Mouse (Mus musculus) kidney, postnatal 25 days (tissue): ENCODE measurements at regions not wholly inside any gene's neighbourhood (a gene's known extent, or its start where the extent isn't known, plus 50 kb on each side); places are given as distances from the start of the nearest gene placed in this dataset.

ENCODE experiments used
- DNase-seq, 2 experiments: peaks; one replicate each; pipeline ENCODE4 v3.0.0; 2021; ENCODE audit warnings: mixed read lengths in 2 of 2

- no peak for DNase-seq
Observed at GRCm38 (mm10) chr16:76441803-76442448, 68.3 kb upstream of the Nrip1 start.

DNA sequence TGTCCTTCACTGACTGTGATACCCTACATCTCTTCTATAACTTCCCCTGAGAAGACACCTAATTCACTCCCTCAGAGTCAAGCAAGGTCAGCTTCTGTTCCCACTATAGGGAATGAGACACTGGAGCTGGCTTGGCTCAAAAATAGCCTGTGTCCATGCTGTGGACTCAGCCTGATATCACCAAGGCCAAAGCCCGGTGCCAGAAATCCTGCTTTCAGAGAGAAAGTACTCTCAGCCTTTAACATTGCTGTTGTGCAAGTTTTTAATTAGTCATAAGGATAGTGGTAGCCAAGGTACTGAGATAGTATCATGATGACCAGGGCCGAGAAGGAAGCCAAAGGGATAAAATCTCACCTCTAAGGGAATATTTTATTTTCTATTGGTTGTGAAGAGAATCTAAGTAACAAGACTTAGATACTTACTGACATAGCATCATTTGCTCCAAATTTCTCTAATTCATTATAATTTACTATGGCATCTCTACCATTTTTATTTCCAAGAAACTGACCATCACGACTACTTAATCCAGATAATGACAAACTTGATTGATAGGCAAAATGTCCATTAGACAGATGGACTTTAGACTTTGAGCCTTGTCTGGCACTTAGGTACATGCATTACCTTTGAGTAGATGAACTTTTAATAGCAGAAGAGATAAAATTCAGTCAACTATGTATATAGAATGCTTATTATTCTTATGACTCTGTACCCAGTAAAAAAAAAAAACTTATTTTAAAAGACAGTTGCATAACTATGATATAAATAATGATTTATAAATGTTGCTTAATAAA, 64.7 kb upstream of the Nrip1 start:
- DNase-seq, result no peak

DNA sequence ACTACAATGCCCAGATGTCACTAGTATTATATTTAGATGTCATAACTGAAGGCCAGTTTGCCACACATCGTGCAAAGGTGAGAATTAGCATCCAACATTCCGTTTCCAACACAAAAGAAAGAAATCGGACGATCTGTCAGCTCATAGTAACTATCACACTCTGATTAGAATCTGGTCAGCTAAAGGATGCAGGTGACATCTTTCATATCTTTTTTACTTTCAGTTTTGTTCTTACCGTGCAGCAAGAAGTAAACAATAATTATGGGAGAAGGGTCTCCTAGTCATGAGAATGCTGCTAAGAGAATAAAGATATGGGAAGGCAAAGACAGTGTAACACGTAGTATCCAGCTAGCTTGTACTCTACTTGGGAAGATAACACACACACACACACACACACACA, 62.7 kb upstream of the Nrip1 start:
- no peak for DNase-seq

DNA sequence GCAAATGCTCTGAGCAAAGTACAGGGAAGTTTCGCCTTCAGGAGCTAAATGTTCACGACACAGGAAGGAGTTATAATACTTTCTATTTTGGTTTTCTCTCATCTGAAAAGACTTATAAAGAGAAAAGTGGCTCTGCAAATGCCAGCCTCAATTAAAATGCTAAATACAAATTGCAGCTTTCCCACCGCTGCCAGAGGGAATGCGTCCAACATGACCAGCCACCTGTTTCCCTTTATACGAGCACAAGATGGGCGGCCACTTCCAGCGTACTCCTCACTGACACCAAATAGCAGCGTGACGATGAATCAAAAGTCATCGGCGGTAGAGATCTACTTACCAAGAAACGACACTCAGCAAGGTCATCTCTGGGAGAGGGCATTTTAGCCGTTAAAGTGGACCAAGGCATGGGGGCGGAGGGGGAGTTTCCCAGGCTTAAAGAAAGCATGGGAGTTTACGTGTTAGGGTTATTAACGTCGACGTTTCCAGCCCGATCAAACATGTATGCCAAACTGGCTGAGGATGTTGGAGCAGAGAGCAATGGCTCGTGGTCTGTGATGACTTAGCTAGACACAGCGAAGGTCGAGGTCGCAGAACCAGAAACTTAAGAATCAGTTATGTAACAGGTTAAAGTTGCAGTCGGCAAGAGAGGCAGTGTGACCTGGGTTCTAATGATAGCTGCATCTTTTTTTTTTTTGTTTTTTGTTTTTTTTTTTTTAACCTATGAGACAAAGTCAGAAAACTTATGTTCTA, 59.6 kb upstream of the Nrip1 start:
- peak; percentile 40 to 54 for DNase-seq

- DNase-seq, result peak; percentile 40 to 64
Observed at GRCm38 (mm10) chr16:76432304-76432703, 58.7 kb upstream of the Nrip1 start.

DNA sequence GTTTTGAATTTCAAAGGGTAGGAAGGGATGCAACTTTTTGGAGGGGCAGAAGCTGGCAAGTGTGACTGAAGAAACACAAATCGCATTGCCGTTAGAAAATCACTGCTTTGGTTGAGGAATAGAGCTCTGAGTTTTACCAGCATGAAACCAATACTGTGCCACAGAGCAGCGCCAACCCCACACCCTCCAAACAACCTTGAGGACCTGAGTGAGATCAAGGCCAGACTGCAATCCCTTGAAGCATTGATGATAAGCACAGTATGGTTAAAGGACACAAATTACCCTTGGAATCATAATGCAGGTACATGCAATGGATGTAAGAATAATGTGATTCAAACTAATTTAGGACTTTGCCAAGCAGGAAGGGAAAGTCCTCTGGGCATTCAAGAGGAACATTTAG, 55.5 kb upstream of the Nrip1 start:
- DNase-seq, result no peak

GRCm38 (mm10) chr16:76423964-76424363, 50.3 kb upstream of the Nrip1 start:
- no peak for DNase-seq
